Mouse (Mus musculus) bone marrow, adult 2 months (tissue): ENCODE measurements around the gene Hist1h2bn. TPM values are rescaled to one million over a fixed set of nuclear protein-coding genes. Genes with fewer than 3 reads are reported as not detected.
"Not testable (repeated sequence)": the region's sequence is repeated elsewhere in the genome, so short reads cannot be mapped to it uniquely, and the experiment has no call there.

Source experiments
- H3K27ac ChIP-seq: fragments of 200-500 bp; 2 replicates; pipeline ENCODE4 v1.5.1; 2012; ENCODE audit warnings: low read depth, mild to moderate bottlenecking, control low read depth, inconsistent platforms, low read length; ENCODE audit not compliant: control insufficient read depth, poor library complexity, insufficient read depth
- H3K4me1 ChIP-seq: fragments of 200-500 bp; 2 replicates; pipeline ENCODE4 v1.6.1; 2011; ENCODE audit warnings: low read length; ENCODE audit not compliant: control insufficient read depth, insufficient read depth
- H3K4me3 ChIP-seq: fragments of 200-500 bp; replicated peaks from 2 replicates; pipeline ENCODE3; 2011; ENCODE audit warnings: mild to moderate bottlenecking, low read depth, low read length, control low read depth; ENCODE audit not compliant: control insufficient read depth
- CTCF ChIP-seq: fragments of 200-500 bp; IDR thresholded peaks from 2 replicates; pipeline ENCODE4 v1.5.1; 2011; ENCODE audit warnings: low read length, control low read depth; ENCODE audit not compliant: control insufficient read depth, insufficient read depth
- POLR2A ChIP-seq: fragments of 200-500 bp; IDR thresholded peaks from 2 replicates; pipeline ENCODE4 v1.6.1; 2011; ENCODE audit warnings: low read depth, mild to moderate bottlenecking, control low read depth, low read length, borderline replicate concordance; ENCODE audit not compliant: control insufficient read depth
- WGBS: fragments of 180-500 bp; shearing (Covaris S2); methylation state at CpG from one replicate; pipeline ENCODE4 v1.1.7; 2018; 5-methylcytosine and 5-hydroxymethylcytosine counted together
- polyA plus RNA-seq: library from polyadenylated mRNA; stranded (reverse); fragments of >200 nt; gene quantifications from 2 replicates; pipeline ENCODE4 v1.2.4, GENCODE M21; 2011; ENCODE audit warnings: low replicate concordance; ENCODE audit not compliant: missing spikeins, insufficient read depth, insufficient read length

The Hist1h2bn gene
- polyA plus RNA-seq, 1 experiment = 195 TPM

- WGBS = under 1% methylated on average over 14 of the region's 35 CpGs
- Histone ChIP-seq H3K4me3 (peak overlapping the region; percentile 63), H3K27ac (peak overlapping the region; percentile 98)
- TF ChIP-seq POLR2A = peak; percentile 97; the same call in 1 of the 2 replicates
- H3K4me1 ChIP-seq = not testable (repeated sequence)
Observed at GRCm38 (mm10) chr13:21782361-21783254, 28.7 kb downstream of the Hist1h2bn start.

GRCm38 (mm10) chr13:21783255-21783617, 29.3 kb downstream of the Hist1h2bn start, which contains the start of gene Hist1h3i:
Gene Hist1h3i (minus strand): TSS chr13:21783370.
- no peak for TF ChIP-seq CTCF
- TF ChIP-seq POLR2A = no peak
- H3K4me1 ChIP-seq = peaks cover 3% of the 10 kb centered on the region; the same call in 1 of the 2 replicates
- H3K4me3 ChIP-seq = peak within 1 kb of the TSS; percentile 63
- 0% methylated on average over 20 of the region's 20 CpGs for WGBS
- H3K27ac ChIP-seq = peak within 1 kb of the TSS; percentile 98

- Histone ChIP-seq H3K27ac (peak overlapping the region; percentile 94), H3K4me3 (peak overlapping the region; percentile 18), H3K4me1 (peaks cover 3% of the 10 kb centered on the region; the same call in 1 of the 2 replicates)
- no peak for TF ChIP-seq CTCF
- WGBS = 7% methylated on average over 9 of the region's 9 CpGs
Observed at GRCm38 (mm10) chr13:21783734-21784161, 29.8 kb downstream of the Hist1h2bn start.

- Histone ChIP-seq H3K27ac (peak overlapping the region; percentile 94; the same call in 1 of the 2 replicates), H3K4me3 (no peak overlapping the region), H3K4me1 (peaks cover 3% of the 10 kb centered on the region; the same call in 1 of the 2 replicates)
- no peak for TF ChIP-seq CTCF
- no peak for TF ChIP-seq POLR2A
- 72% methylated on average over 6 of the region's 6 CpGs for WGBS
Observed at GRCm38 (mm10) chr13:21784311-21784710, 30.4 kb downstream of the Hist1h2bn start.

- TF ChIP-seq CTCF (no peak), POLR2A (no peak)
- Histone ChIP-seq H3K27ac (peak overlapping the region; percentile 96), H3K4me3 (peak overlapping the region; percentile 63), H3K4me1 (peaks cover 3% of the 10 kb centered on the region; the same call in 1 of the 2 replicates)
- WGBS = 13% methylated on average over 8 of the region's 8 CpGs
Observed at GRCm38 (mm10) chr13:21786189-21786898, 32.4 kb downstream of the Hist1h2bn start.

- Histone ChIP-seq H3K27ac (peak within 1 kb of the TSS; percentile 96), H3K4me3 (peak within 1 kb of the TSS; percentile 63)
- not testable (repeated sequence) for H3K4me1 ChIP-seq
- under 1% methylated on average over 40 of the region's 63 CpGs for WGBS
- peak; percentile 95 for TF ChIP-seq POLR2A
Observed at GRCm38 (mm10) chr13:21786899-21787629, 33.1 kb downstream of the Hist1h2bn start, which contains the start of the genes Hist1h2an and Hist1h2bp. Gene Hist1h2an (minus strand): TSS chr13:21787218. Gene Hist1h2bp (plus strand): TSS chr13:21787461.

GRCm38 (mm10) chr13:21787760-21788593, 34.1 kb downstream of the Hist1h2bn start:
- Histone ChIP-seq H3K4me1 (peaks cover 3% of the 10 kb centered on the region; the same call in 1 of the 2 replicates), H3K4me3 (peak overlapping the region; percentile 44), H3K27ac (peak overlapping the region; percentile 80)
- WGBS = 32% methylated on average over 17 of the region's 21 CpGs
- TF ChIP-seq POLR2A = peak; percentile 1; the same call in 1 of the 2 replicates
- TF ChIP-seq CTCF = no peak
